Mouse (Mus musculus): Measurements from ENCODE around the gene Gstt3. TPM values are rescaled to one million over a fixed set of nuclear protein-coding genes. Genes with fewer than 3 reads are reported as not detected.
A peak's percentile ranks its signal among the peaks of the same experiment; 100 is the strongest.

Gstt3 gene
- polyA plus RNA-seq (2015; fragmentation: Nextera tagmentation; extraction: Ambion mirVana): 8.0 and 10.3 TPM in 2 replicates

DNA sequence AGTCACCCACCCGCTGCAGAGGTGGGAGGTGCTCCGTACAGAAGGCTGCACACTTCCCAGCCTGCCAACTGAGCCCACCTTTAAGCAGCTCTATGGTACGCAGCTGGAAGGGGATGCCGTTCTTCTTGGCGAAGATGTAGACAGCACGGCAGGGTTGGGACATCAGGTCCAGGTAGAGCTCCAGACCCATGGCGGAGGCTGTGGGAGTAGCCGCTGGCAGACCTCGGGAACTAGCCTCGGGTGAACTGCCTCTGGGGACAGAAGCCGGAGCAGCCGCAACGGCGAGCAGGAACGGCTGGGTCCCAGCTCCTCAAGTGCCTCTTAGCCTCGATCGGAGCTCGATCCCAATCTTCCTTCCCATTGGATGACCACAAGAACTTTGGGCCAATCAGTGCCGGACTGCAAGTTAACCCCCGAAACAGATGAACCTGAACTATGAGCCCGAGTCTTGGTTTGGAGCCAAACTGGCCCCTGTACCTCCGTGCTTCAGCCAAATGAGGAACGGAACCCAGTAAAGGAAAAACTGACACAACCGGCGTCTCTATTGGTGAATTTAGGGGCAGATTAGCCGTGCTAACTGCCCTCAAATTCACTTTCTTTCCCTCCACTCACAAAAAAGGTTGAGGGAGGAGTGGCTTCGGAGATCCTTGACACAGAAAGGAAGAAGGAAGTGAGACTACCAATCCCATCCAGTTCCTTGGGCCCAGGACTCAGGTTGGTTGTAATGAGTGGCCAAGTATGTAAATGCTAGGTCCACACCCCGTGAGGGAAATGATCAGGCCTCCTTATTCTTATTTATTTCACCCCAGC is at the start of gene Gstt3, which contains the start of gene Gm20441:
TSS of gene Gstt3 (minus strand) at position 646 of the 810 bp plus-strand sequence.
TSS of gene Gm20441 (minus strand) at position 186 of the 810 bp plus-strand sequence.
- WGBS (ENCODE audit: insufficient replicate concordance): 1% methylated on average over 28 of the region's 28 CpGs
- Histone ChIP-seq H3K4me2 (peak within 1 kb of the TSS; percentile 63), H3K36me3 (no peaks in the 10 kb centered on the region), H3K9me3 (replicated peaks) (no peaks in the 10 kb centered on the region), H3K27me3 (peaks cover 73% of the 10 kb centered on the region), H3K27ac (no peak within 1 kb of the TSS), H3K4me3 (replicated peaks) (peak within 1 kb of the TSS; percentile 51), H3K4me1 (replicated peaks) (peaks cover 9% of the 10 kb centered on the region; the same call in 1 of the 2 replicates), H3K9ac (peak within 1 kb of the TSS; percentile 49; the same call in 1 of the 2 replicates)
- DNase-seq (no peak), ATAC-seq (ENCODE audit: low read depth) (peak; percentile 43; the same call in 1 of the 2 replicates)

DNA sequence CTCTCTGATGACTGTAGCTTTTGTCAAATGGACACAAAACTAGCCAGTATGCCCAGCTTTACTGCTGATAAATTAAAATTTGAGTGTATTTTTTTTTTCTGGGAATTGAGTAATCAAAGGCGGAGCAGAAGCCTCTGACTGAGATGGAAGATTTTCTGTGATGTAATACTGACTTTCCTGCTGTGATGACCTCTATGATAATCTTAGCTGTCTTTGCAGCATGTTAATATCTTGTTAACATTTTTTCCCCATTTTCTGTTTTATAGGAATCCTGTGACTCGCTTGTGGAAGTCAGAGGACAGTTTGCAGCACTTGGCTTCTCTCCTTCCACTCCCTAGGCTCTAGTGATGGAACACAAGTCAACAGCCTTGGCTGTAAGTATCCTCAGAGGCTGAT is 49.1 kb upstream of the Gstt3 start:
- Histone ChIP-seq H3K9ac (no peak overlapping the region), H3K9me3 (replicated peaks) (no peaks in the 10 kb centered on the region), H3K4me2 (no peak overlapping the region), H3K27me3 (peaks cover 21% of the 10 kb centered on the region), H3K4me1 (replicated peaks) (peaks cover 28% of the 10 kb centered on the region), H3K36me3 (no peaks in the 10 kb centered on the region), H3K27ac (no peak overlapping the region), H3K4me3 (replicated peaks) (no peak overlapping the region)
- DNase-seq: no peak
- WGBS (ENCODE audit: insufficient replicate concordance): 73% methylated on average over 2 of the region's 2 CpGs
- ATAC-seq (ENCODE audit: low read depth): no peak

DNA sequence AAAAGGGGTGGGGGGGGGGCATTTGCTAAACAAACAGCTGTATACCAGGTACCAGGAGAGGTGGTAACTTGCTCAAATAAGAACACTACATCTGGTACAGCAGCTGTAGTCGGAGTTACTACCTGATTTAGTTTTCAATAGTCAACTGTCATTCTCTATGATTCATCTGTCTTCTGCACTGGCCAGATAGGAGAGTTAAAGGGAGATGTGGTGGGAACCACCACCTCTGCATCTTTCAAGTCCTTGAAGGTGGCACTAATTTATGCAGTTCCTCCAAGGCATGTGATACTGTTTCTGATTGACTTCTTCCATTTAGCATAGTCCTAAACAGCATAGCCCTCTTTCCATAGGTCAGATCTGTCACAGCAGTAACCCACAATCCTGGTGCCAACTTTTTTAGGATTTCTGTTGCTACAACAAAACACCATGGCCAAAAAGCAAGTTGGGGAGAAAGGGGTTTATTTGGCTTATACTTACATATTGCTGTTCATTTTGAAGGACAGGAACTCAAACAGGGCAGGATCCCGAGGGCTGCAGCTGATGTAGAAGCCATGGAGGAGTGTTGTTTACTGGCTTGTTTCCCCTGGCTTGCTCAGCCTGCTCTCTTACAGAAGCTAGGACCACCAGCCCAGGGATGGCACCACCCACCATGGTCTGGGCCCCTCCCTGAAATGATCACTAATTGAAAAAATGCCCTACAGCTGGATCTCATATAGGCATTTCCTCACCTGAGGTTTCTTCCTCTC is 48.5 kb upstream of the Gstt3 start:
- Histone ChIP-seq H3K27ac (no peak overlapping the region), H3K9ac (no peak overlapping the region), H3K4me3 (replicated peaks) (no peak overlapping the region), H3K9me3 (replicated peaks) (no peaks in the 10 kb centered on the region), H3K27me3 (peaks cover 21% of the 10 kb centered on the region), H3K36me3 (no peaks in the 10 kb centered on the region), H3K4me2 (no peak overlapping the region), H3K4me1 (replicated peaks) (peaks cover 22% of the 10 kb centered on the region)
- WGBS (ENCODE audit: insufficient replicate concordance): 42% methylated on average over 2 of the region's 2 CpGs
- no peak for ATAC-seq (ENCODE audit: low read depth)
- no peak for DNase-seq

DNA sequence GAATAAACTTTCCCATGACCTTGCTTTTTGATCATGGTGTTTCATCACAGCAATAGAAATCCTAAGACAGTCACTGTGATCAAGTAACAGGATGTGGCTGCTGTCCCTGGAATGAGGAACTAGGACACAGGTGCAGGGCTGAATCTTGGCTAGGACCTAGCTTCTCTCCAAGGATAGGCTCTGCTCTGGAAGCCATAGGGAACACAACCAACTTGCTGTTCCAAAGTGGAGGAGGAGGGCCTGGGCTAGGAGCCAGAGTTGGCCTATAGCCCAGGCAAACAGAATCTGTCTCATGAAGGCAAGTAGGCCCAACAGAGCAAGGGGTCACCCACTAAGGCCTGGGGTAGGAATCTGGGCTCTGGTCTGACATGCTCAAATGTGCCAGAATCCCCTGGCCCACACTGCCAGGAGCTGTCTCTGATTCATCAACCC is 47.3 kb upstream of the Gstt3 start:
- Histone ChIP-seq H3K4me2 (no peak overlapping the region), H3K4me3 (replicated peaks) (no peak overlapping the region), H3K4me1 (replicated peaks) (peaks cover 10% of the 10 kb centered on the region), H3K9me3 (replicated peaks) (no peaks in the 10 kb centered on the region), H3K27me3 (peaks cover 10% of the 10 kb centered on the region; the same call in 1 of the 2 replicates), H3K27ac (no peak overlapping the region), H3K9ac (no peak overlapping the region), H3K36me3 (no peaks in the 10 kb centered on the region)
- ATAC-seq (ENCODE audit: low read depth) (no peak), DNase-seq (no peak)

DNA sequence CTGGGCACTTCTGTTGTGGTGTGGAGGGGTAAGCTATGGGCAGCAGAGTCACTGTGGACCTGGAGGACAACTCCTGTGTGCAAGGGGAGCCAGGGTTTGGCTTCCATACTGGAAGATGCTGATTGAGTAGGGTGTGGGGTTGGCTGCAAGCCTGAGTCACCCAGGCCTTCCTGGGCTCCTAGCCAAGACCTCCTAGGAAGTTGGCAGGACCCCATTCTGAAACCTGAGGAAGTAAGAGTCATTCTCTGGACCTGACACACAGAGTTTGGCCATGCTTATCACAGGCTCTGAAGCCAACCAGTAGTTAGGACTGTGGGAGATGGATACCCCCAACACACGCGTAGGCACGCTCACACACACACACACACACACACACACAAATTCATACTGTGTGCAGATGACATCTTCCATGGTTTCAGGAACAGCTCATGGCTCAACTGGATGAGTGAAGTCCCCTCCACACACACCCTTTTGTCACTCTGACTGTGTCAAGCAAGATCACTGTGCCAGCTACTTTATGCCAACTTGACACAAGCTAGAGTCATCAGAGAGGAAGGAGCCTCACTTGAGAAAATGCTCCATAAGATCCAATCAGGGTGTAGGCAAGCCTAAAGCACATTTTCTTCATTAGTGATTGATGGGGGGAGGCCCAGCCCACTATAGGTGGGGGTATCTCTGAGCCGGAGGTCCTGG is 46.6 kb upstream of the Gstt3 start:
- Histone ChIP-seq H3K9me3 (replicated peaks) (no peaks in the 10 kb centered on the region), H3K4me1 (replicated peaks) (peaks cover 5% of the 10 kb centered on the region; the same call in 1 of the 2 replicates), H3K4me2 (no peak overlapping the region), H3K4me3 (replicated peaks) (no peak overlapping the region), H3K27ac (no peak overlapping the region), H3K27me3 (0 out of 2 replicates have a peak, but pooled peaks cover 6% of the 10 kb centered on the region), H3K36me3 (no peaks in the 10 kb centered on the region), H3K9ac (no peak overlapping the region)
- WGBS (ENCODE audit: insufficient replicate concordance): 85% methylated on average over 4 of the region's 4 CpGs
- no peak for DNase-seq
- no peak for ATAC-seq (ENCODE audit: low read depth)

DNA sequence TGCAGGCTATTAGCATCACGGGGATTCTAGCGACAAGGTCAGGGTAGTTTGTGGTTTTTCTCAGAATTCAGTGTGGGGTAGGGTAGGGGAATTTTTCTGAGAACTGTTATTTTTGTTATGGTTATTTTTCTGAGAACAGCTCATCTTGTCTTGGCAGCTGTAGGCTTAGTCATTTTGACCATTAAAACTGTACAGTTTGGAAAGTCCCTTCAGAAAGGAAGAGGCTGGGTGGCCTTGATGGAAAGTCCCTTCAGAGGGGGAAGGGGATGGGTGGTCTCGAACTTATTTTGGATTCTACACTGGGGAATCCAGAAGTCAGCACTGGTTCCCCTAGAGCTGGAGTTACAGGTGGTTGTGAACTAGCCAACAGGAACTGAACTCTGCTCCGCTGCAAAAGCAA is 43.3 kb upstream of the Gstt3 start:
- Histone ChIP-seq H3K4me2 (no peak overlapping the region), H3K27ac (no peak overlapping the region), H3K4me1 (replicated peaks) (no peaks in the 10 kb centered on the region), H3K27me3 (no peaks in the 10 kb centered on the region), H3K9ac (no peak overlapping the region), H3K36me3 (no peaks in the 10 kb centered on the region), H3K9me3 (replicated peaks) (no peaks in the 10 kb centered on the region), H3K4me3 (replicated peaks) (no peak overlapping the region)
- ATAC-seq (ENCODE audit: low read depth) (no peak), DNase-seq (no peak)
- 49% methylated on average over 4 of the region's 4 CpGs for WGBS (ENCODE audit: insufficient replicate concordance)

DNA sequence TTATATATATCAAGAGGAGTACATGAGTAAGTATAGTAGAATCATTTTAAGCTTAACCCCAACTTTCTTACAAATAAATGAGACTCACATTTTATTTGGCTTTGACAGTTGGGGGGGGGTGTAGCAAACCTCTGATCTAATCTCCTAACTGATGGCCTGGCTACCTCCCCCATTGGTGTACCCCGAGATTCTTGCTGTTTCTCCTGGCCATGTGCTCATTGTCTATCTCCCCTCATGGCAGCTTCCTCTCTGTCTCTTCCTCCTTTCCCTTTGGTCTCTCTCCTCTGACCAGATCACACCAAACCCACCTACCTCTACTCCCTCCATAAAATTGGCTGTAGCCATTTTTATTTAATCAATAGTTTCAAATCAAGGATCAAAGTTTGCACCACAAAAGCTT is 42.6 kb upstream of the Gstt3 start:
- no peaks in the 10 kb centered on the region for H3K4me1 ChIP-seq (replicated peaks)
- ATAC-seq (ENCODE audit: low read depth): no peak
- no peaks in the 10 kb centered on the region for H3K27me3 ChIP-seq
- H3K4me2 ChIP-seq: no peak overlapping the region
- no peak for DNase-seq
- no peaks in the 10 kb centered on the region for H3K9me3 ChIP-seq (replicated peaks)
- no peaks in the 10 kb centered on the region for H3K36me3 ChIP-seq
- H3K9ac ChIP-seq: no peak overlapping the region
- H3K27ac ChIP-seq: no peak overlapping the region
- H3K4me3 ChIP-seq (replicated peaks): no peak overlapping the region
- WGBS (ENCODE audit: insufficient replicate concordance): 44% methylated on average over 1 of the region's 1 CpGs

DNA sequence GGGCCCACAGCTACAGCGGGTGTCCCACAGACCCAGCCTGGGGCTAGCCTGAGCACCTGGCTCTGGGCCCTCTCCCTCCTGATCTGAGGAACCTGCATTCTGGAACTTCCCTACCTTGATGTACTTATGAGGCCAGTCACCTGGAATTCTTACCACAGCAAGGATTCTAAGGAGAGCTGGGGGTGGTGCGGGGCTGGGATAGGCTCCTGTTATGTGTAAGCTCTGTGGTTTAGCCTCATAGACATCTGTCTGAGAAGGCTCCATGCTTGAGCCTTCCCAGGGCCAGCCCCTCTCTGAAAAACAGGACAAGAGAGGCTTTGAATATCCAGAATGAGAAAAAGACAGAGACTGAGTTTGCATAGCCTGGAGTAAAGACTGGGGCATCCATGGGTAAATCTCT is 41.2 kb upstream of the Gstt3 start, which contains the start of gene Gstt4:
TSS of gene Gstt4 (minus strand) at position 101 of the 400 bp plus-strand sequence.
- DNase-seq (no peak), ATAC-seq (ENCODE audit: low read depth) (no peak)
- Histone ChIP-seq H3K27me3 (no peaks in the 10 kb centered on the region; the same call in 1 of the 2 replicates), H3K4me1 (replicated peaks) (no peaks in the 10 kb centered on the region), H3K27ac (no peak within 1 kb of the TSS), H3K4me2 (no peak within 1 kb of the TSS), H3K4me3 (replicated peaks) (no peak within 1 kb of the TSS), H3K9me3 (replicated peaks) (no peaks in the 10 kb centered on the region), H3K9ac (no peak within 1 kb of the TSS), H3K36me3 (no peaks in the 10 kb centered on the region)
- 85% methylated on average over 2 of the region's 2 CpGs for WGBS (ENCODE audit: insufficient replicate concordance)

DNA sequence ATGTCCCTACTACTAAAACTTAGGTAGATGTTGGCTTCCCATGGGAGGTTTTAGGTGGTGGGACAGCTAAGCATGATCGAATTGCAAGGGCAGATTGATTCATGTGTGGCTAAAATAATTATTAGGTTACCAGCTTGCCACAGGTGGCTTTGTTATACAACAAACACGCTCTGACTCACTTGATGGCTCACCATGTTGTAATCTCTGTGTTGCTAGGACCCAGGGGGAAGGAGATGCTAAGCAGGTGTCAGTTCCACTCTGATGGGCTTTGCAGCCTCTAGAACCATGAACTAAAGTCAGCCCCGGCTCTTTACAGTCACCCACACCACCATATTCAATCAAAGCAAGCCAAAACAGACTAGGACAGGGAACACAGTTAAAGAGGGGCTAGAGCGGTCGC is 38.7 kb upstream of the Gstt3 start:
- Histone ChIP-seq H3K27ac (no peak overlapping the region), H3K36me3 (no peaks in the 10 kb centered on the region), H3K4me1 (replicated peaks) (no peaks in the 10 kb centered on the region), H3K4me3 (replicated peaks) (no peak overlapping the region), H3K9ac (no peak overlapping the region), H3K4me2 (no peak overlapping the region), H3K9me3 (replicated peaks) (no peaks in the 10 kb centered on the region), H3K27me3 (no peaks in the 10 kb centered on the region; the same call in 1 of the 2 replicates)
- no peak for ATAC-seq (ENCODE audit: low read depth)
- 65% methylated on average over 5 of the region's 5 CpGs for WGBS (ENCODE audit: insufficient replicate concordance)
- no peak for DNase-seq

DNA sequence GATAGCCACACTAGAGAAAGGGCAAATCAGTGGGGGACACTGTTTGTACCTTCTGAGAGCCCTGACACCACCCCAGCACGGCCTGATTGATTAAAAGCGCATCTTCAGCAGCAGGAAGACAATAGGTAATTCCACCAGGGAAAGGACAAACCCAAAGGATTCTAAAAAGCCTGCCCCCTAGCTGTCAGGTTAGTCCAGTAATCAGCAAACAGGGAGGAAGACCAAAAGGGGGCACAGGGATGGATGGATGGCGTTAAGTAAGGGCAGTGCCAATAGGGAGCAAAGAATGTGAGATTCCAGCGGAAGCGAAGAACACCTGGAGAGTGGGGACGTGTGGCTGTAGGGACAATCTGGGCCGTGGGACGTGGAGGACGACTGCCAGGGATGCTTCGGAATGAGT is 37.4 kb upstream of the Gstt3 start:
- Histone ChIP-seq H3K27ac (no peak overlapping the region), H3K4me1 (replicated peaks) (no peaks in the 10 kb centered on the region), H3K27me3 (no peaks in the 10 kb centered on the region; the same call in 1 of the 2 replicates), H3K9me3 (replicated peaks) (no peaks in the 10 kb centered on the region), H3K36me3 (no peaks in the 10 kb centered on the region), H3K9ac (no peak overlapping the region), H3K4me3 (replicated peaks) (no peak overlapping the region), H3K4me2 (no peak overlapping the region)
- WGBS (ENCODE audit: insufficient replicate concordance): 49% methylated on average over 10 of the region's 10 CpGs
- ATAC-seq (ENCODE audit: low read depth): no peak
- no peak for DNase-seq

DNA sequence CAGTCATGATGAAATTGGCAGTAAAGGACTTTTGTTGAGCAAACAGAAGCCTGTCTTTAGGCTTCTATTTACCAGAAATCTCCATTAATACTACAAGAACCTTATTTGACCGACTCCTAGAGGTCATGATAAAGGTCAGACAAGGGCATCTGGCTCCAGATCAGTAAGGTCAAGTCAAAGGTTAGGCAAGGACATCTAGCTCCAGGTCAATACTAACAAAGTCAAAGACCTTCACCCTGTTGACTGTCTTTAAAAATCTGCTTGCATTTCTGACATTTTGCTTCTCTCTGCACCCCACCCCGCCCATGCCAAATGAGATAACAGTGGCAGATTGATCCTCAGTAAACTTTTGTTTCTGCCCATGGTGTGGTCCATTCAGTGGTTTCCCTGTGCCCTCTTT is 23.0 kb upstream of the Gstt3 start:
- Histone ChIP-seq H3K27ac (no peak overlapping the region), H3K4me2 (no peak overlapping the region), H3K4me1 (replicated peaks) (0 out of 2 replicates have a peak, but pooled peaks cover 6% of the 10 kb centered on the region), H3K4me3 (replicated peaks) (no peak overlapping the region), H3K27me3 (peaks cover 15% of the 10 kb centered on the region), H3K9ac (no peak overlapping the region), H3K9me3 (replicated peaks) (no peaks in the 10 kb centered on the region), H3K36me3 (no peaks in the 10 kb centered on the region)
- DNase-seq: no peak
- WGBS (ENCODE audit: insufficient replicate concordance): 43% methylated on average over 2 of the region's 2 CpGs
- ATAC-seq (ENCODE audit: low read depth): no peak

Measured in liver, embryonic 13.5 days (tissue).